Comparison of ENCODE assay signal across 26 mouse cellular contexts in genomic region chr5:110774511-110774910, GRCm38 (mm10). TPM values are rescaled to one million over a fixed set of nuclear protein-coding genes. Genes with fewer than 3 reads are reported as not detected.
DNase-seq lines count a peak whose midpoint lies in the region; ATAC-seq and TF ChIP-seq lines count a peak whose summit lies in the region.
"Had no signal": no experiment of that assay in that cellular context is flagged by ENCODE, and none has a peak within 500 bp of the region (broad histone marks: within the 10 kb centered on the region; RNA-seq: fewer than 3 reads in every experiment).

No protein-coding gene starts in this region.

- H3K9me3 ChIP-seq in forebrain, embryonic 11.5 days (ENCODE audit: control insufficient read depth, low read length), result no peaks in the 10 kb centered on the region
- no peaks in the 10 kb centered on the region for H3K9me3 ChIP-seq in forebrain, embryonic 15.5 days
- H3K9me3 ChIP-seq in G1E (replicated peaks), result no peaks in the 10 kb centered on the region
- H3K9me3 ChIP-seq: embryonic facial prominence, embryonic 12.5 days; forebrain, embryonic 13.5 days; heart, embryonic 10.5 days; heart, embryonic 13.5 days had no signal

- no peaks in the 10 kb centered on the region for H3K27me3 ChIP-seq in forebrain, embryonic 11.5 days (ENCODE audit: control insufficient read depth, insufficient read depth, low read length)
- no peaks in the 10 kb centered on the region for H3K27me3 ChIP-seq in forebrain, embryonic 15.5 days
- H3K27me3 ChIP-seq in kidney, adult 2 months (replicated peaks; ENCODE audit: control insufficient read depth, insufficient read depth, low read length), result no peaks in the 10 kb centered on the region
- H3K27me3 ChIP-seq in G1E (ENCODE audit: insufficient read depth, low read length), result no peaks in the 10 kb centered on the region
- H3K27me3 ChIP-seq: embryonic facial prominence, embryonic 12.5 days; forebrain, embryonic 13.5 days; heart, embryonic 13.5 days had no signal

- TF ChIP-seq CTCF in kidney, adult 2 months (conservative IDR thresholded peaks at IDR 0.05; ENCODE audit: insufficient read depth, insufficient read length, low read depth, low read length), result no peak
- TF ChIP-seq CTCF in G1E (IDR thresholded peaks at IDR 0.05; ENCODE audit: low read depth, low read length), result no peak

- WGBS in forebrain, embryonic 11.5 days, result 93% methylated on average over 11 of the region's 11 CpGs
- 96% methylated on average over 11 of the region's 11 CpGs for WGBS in forebrain, embryonic 15.5 days
- WGBS in kidney, adult 2 months, result 88% methylated on average over 11 of the region's 11 CpGs

- H3K36me3 ChIP-seq in forebrain, embryonic 11.5 days (ENCODE audit: control insufficient read depth, insufficient read depth, low read length), result peaks cover 6% of the 10 kb centered on the region; the same call in 1 of the 2 replicates
- H3K36me3 ChIP-seq in forebrain, embryonic 15.5 days, result peaks cover 14% of the 10 kb centered on the region
- no peaks in the 10 kb centered on the region for H3K36me3 ChIP-seq in kidney, adult 2 months (ENCODE audit: control insufficient read depth, insufficient read depth, low read length)
- peaks cover 79% of the 10 kb centered on the region for H3K36me3 ChIP-seq in G1E (replicated peaks)

- no peak overlapping the region for H3K27ac ChIP-seq in forebrain, embryonic 11.5 days (ENCODE audit: low read depth, low read length)
- no peak overlapping the region for H3K27ac ChIP-seq in forebrain, embryonic 15.5 days (replicated peaks)
- no peak overlapping the region for H3K27ac ChIP-seq in kidney, adult 2 months (ENCODE audit: insufficient read depth, low read depth, low read length)
- H3K27ac ChIP-seq: embryonic facial prominence, embryonic 12.5 days; forebrain, embryonic 13.5 days; heart, adult 2 months; heart, embryonic 10.5 days; heart, embryonic 13.5 days; hindbrain, embryonic 14.5 days; hindbrain, postnatal 0 days had no signal

- no peak overlapping the region for H3K4me2 ChIP-seq in forebrain, embryonic 11.5 days (ENCODE audit: low read depth, low read length, severe bottlenecking)
- no peak overlapping the region for H3K4me2 ChIP-seq in forebrain, embryonic 15.5 days (replicated peaks)
- H3K4me2 ChIP-seq: embryonic facial prominence, embryonic 12.5 days; forebrain, embryonic 13.5 days; heart, embryonic 13.5 days; hindbrain, embryonic 14.5 days had no signal

- H3K4me1 ChIP-seq in forebrain, embryonic 11.5 days (replicated peaks; ENCODE audit: control insufficient read depth, insufficient read depth, low read length), result peaks cover 4% of the 10 kb centered on the region
- peaks cover 13% of the 10 kb centered on the region for H3K4me1 ChIP-seq in forebrain, embryonic 15.5 days
- H3K4me1 ChIP-seq in kidney, adult 2 months (ENCODE audit: control insufficient read depth, insufficient read depth, low read length), result peaks cover under 1% of the 10 kb centered on the region; the same call in 1 of the 2 replicates
- H3K4me1 ChIP-seq in G1E (ENCODE audit: insufficient read depth, low read depth, low read length), result peaks cover 73% of the 10 kb centered on the region

- no peak for TF ChIP-seq POLR2A in kidney, adult 2 months (IDR thresholded peaks at IDR 0.05; ENCODE audit: low read depth, low read length)

- peak; percentile 9 for DNase-seq in cerebellum, adult 8-10 months
- DNase-seq in cerebellum, postnatal 36 days, result no peak
- DNase-seq in forebrain, embryonic 11.5 days (ENCODE audit: low spot score), result peak; percentile 37
- peak; percentile 41 for DNase-seq in kidney, adult 2 months
- DNase-seq in kidney, postnatal 14 days, result no peak
- no peak for DNase-seq in G1E (ENCODE audit: low spot score)
- DNase-seq in right cerebral cortex, postnatal 25 days, result no peak
- DNase-seq: adrenal gland, adult 8-10 months; adrenal gland, postnatal 25 days; cerebellum, adult 11-12 months; cerebellum, postnatal 10 days; forebrain, postnatal 0 days; gastrocnemius, postnatal 25 days; heart, adult 2 months; kidney, adult 18-20 months had no signal

- ATAC-seq in forebrain, embryonic 11.5 days (replicated peaks; ENCODE audit: low FRiP score), result no peak
- no peak for ATAC-seq in forebrain, embryonic 15.5 days (replicated peaks)
- ATAC-seq in G1E (ENCODE audit: extremely low read depth, insufficient number of reproducible peaks, low FRiP score, poor library complexity, severe bottlenecking), result no peak
- ATAC-seq: activated CD4-positive, CD25-positive, alpha-beta regulatory T cell, adult 4 months; forebrain, embryonic 13.5 days; forebrain, postnatal 0 days; hindbrain, postnatal 0 days; inflammation-experienced regulatory T-cells, adult 6 months; intestine, embryonic 16.5 days had no signal

- H3K9ac ChIP-seq in forebrain, embryonic 11.5 days (ENCODE audit: low read length), result no peak overlapping the region
- H3K9ac ChIP-seq in forebrain, embryonic 15.5 days (replicated peaks), result no peak overlapping the region
- H3K9ac ChIP-seq: embryonic facial prominence, embryonic 12.5 days; forebrain, embryonic 13.5 days; forebrain, postnatal 0 days; hindbrain, embryonic 14.5 days had no signal

- H3K4me3 ChIP-seq in forebrain, embryonic 11.5 days (ENCODE audit: low read depth, low read length), result no peak overlapping the region
- no peak overlapping the region for H3K4me3 ChIP-seq in forebrain, embryonic 15.5 days
- H3K4me3 ChIP-seq in kidney, adult 2 months (ENCODE audit: insufficient read depth, low read depth, low read length), result no peak overlapping the region
- H3K4me3 ChIP-seq in G1E (ENCODE audit: low read depth, low read length), result peak overlapping the region; percentile 61; the same call in 1 of the 2 replicates
- H3K4me3 ChIP-seq: embryonic facial prominence, embryonic 12.5 days; erythroblast, embryonic 14.5 days; forebrain, embryonic 13.5 days; heart, adult 2 months; heart, embryonic 10.5 days; heart, embryonic 13.5 days had no signal

RNA-seq across cellular contexts. Expression of gene Ep400, which starts 4.0 kb away (rescaled TPM):
- 59.0 and 76.8 TPM in 2 replicates for polyA plus RNA-seq in forebrain, embryonic 11.5 days (2014; fragmentation: Nextera tagmentation; extraction: Ambion mirVana)
- 56.6 and 62.1 TPM in 2 replicates for polyA plus RNA-seq in forebrain, embryonic 15.5 days (2015; fragmentation: Nextera tagmentation; extraction: Ambion mirVana)
- polyA plus RNA-seq in kidney, adult 2 months (2012; rRNA removed), result 28.2 and 29.6 TPM in 2 replicates
- total RNA-seq in G1E (2014; fragmentation: Nextera tagmentation) (162 and 172 TPM in 2 replicates), G1E (2017) (35.4 and 42.0 TPM in 2 replicates)
- polyA plus RNA-seq in G1E (2012), result 90.5 and 129 TPM in 2 replicates

RNA-seq across cellular contexts. Expression of gene Pus1, which starts 5.9 kb away (rescaled TPM):
- polyA plus RNA-seq in forebrain, embryonic 11.5 days (2014; fragmentation: Nextera tagmentation; extraction: Ambion mirVana), result 23.2 and 23.5 TPM in 2 replicates
- 23.6 and 25.7 TPM in 2 replicates for polyA plus RNA-seq in forebrain, embryonic 15.5 days (2015; fragmentation: Nextera tagmentation; extraction: Ambion mirVana)
- 38.6 TPM in 2 replicates for polyA plus RNA-seq in kidney, adult 2 months (2012; rRNA removed)
- 17.8 and 19.5 TPM in 2 replicates for total RNA-seq in G1E (2014; fragmentation: Nextera tagmentation)
- 72.6 and 72.9 TPM in 2 replicates for total RNA-seq in G1E (2017)
- 143 and 177 TPM in 2 replicates for polyA plus RNA-seq in G1E (2012)

RNA-seq across cellular contexts. Expression of gene Ulk1, which starts 35.4 kb away (rescaled TPM):
- polyA plus RNA-seq in forebrain, embryonic 11.5 days (2014; fragmentation: Nextera tagmentation; extraction: Ambion mirVana), result 39.4 and 42.8 TPM in 2 replicates
- polyA plus RNA-seq in forebrain, embryonic 15.5 days (2015; fragmentation: Nextera tagmentation; extraction: Ambion mirVana), result 45.0 and 46.6 TPM in 2 replicates
- 43.7 and 44.0 TPM in 2 replicates for polyA plus RNA-seq in kidney, adult 2 months (2012; rRNA removed)
- total RNA-seq in G1E (2014; fragmentation: Nextera tagmentation) (70.7 and 75.9 TPM in 2 replicates), G1E (2017) (12.9 and 19.0 TPM in 2 replicates)
- polyA plus RNA-seq in G1E (2012), result 233 and 256 TPM in 2 replicates

Comparison
In these comparisons a context has a peak if more than half of its experiments do, and no peak if none do; other contexts are left out.
1. DNase-seq: peak in cerebellum, adult 8-10 months (single experiment), forebrain, embryonic 11.5 days (single experiment) and kidney, adult 2 months (single experiment); none in cerebellum, postnatal 36 days (0 of 2), kidney, postnatal 14 days (single experiment), G1E (single experiment) and right cerebral cortex, postnatal 25 days (single experiment).